Mouse (Mus musculus) brain, embryonic 18.5 days (tissue): ENCODE measurements around the gene Hhat.

Experiments used
- DNase-seq: peaks from one replicate; pipeline ENCODE4 v3.0.0-alpha.2; 2012; ENCODE audit warnings: low read depth, low spot score

Gene Hhat

GRCm38 (mm10) chr1:192651981-192652605 lies 118.9 kb downstream of the Hhat start:
- no peak for DNase-seq

GRCm38 (mm10) chr1:192650586-192650985 lies 120.4 kb downstream of the Hhat start:
- DNase-seq = no peak

GRCm38 (mm10) chr1:192650023-192650422 lies 121.0 kb downstream of the Hhat start:
- no peak for DNase-seq

GRCm38 (mm10) chr1:192649233-192649632 lies 121.8 kb downstream of the Hhat start:
- DNase-seq = no peak

GRCm38 (mm10) chr1:192647361-192647760 lies 123.7 kb downstream of the Hhat start:
- DNase-seq = no peak

GRCm38 (mm10) chr1:192642126-192642525 lies 128.9 kb downstream of the Hhat start:
- DNase-seq = no peak

- DNase-seq = no peak
Measured at GRCm38 (mm10) chr1:192639175-192639574, 131.8 kb downstream of the Hhat start.

- no peak for DNase-seq
Measured at GRCm38 (mm10) chr1:192621843-192622242, 149.2 kb downstream of the Hhat start.

- DNase-seq = no peak
Measured at GRCm38 (mm10) chr1:192613271-192613670, 157.8 kb downstream of the Hhat start.

GRCm38 (mm10) chr1:192611996-192612739 lies 158.9 kb downstream of the Hhat start:
- DNase-seq = no peak

GRCm38 (mm10) chr1:192606876-192607275 lies 164.1 kb downstream of the Hhat start:
- no peak for DNase-seq

- no peak for DNase-seq
Measured at GRCm38 (mm10) chr1:192604413-192604812, 166.6 kb downstream of the Hhat start.

- DNase-seq = no peak
Measured at GRCm38 (mm10) chr1:192603556-192603955, 167.5 kb downstream of the Hhat start.

- no peak for DNase-seq
Measured at GRCm38 (mm10) chr1:192601206-192601605, 169.8 kb downstream of the Hhat start.

- no peak for DNase-seq
Measured at GRCm38 (mm10) chr1:192599746-192600145, 171.3 kb downstream of the Hhat start.

- DNase-seq = peak; percentile 45
Measured at GRCm38 (mm10) chr1:192598380-192598779, 172.6 kb downstream of the Hhat start.

GRCm38 (mm10) chr1:192595426-192595825 lies 175.6 kb downstream of the Hhat start:
- DNase-seq = no peak

- DNase-seq = no peak
Measured at GRCm38 (mm10) chr1:192593492-192593891, 177.5 kb downstream of the Hhat start.

- no peak for DNase-seq
Measured at GRCm38 (mm10) chr1:192587451-192587850, 183.6 kb downstream of the Hhat start.

- no peak for DNase-seq
Measured at GRCm38 (mm10) chr1:192585289-192585688, 185.7 kb downstream of the Hhat start.

GRCm38 (mm10) chr1:192582921-192583320 lies 188.1 kb downstream of the Hhat start:
- DNase-seq = no peak

GRCm38 (mm10) chr1:192564691-192565090 lies 206.3 kb downstream of the Hhat start:
- no peak for DNase-seq

- no peak for DNase-seq
Measured at GRCm38 (mm10) chr1:192559341-192559740, 211.7 kb downstream of the Hhat start.
